Mouse (Mus musculus) kidney, postnatal 25 days (tissue): ENCODE measurements at regions not wholly inside any gene's neighbourhood (a gene's known extent, or its start where the extent isn't known, plus 50 kb on each side); places are given as distances from the start of the nearest gene placed in this dataset.

Experiments used
- DNase-seq, 2 experiments: peaks; one replicate each; pipeline ENCODE4 v3.0.0; 2021; ENCODE audit warnings: mixed read lengths in 2 of 2

GRCm38 (mm10) chr3:38577890-38578628 lies 93.4 kb upstream of the Ankrd50 start:
- no peak for DNase-seq

DNA sequence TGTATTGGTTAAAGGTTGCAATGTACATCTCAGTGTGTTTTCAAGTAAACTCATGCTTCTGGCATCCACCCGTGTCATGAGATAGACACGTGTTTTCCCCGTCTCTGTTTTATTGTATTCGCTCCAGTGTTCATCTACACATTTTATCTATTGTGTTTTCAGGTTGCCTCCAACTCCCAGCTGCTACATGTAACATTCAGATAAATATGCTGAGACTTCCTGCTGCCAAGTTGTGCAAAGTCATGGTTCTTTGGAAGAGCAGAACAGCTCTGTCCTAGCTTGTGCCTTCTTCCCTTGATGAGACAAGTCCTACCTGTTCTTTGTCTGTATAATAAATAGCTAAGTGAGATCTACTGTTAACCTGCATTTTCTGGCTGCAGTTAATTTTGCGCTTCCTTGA lies 89.0 kb upstream of the Ankrd50 start:
- DNase-seq: no peak

DNA sequence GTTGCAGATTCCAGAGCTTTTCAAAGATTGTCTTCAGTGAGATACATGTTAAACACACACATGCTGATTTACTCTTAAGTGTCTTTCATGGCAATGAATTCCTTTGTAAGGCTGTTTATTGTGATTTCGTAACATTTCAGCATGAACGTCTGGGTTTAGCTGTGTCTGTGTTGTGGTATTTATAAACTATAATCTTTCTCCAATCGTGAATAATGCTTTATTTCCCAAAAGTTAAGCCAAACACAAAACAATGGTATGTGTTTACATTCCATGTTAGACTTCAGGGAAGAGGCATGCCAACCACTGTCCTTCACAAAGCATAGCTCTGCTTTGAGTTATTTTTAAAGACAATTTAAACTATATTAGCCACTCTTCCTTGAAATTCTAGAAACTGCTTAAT lies 87.5 kb upstream of the Ankrd50 start:
- DNase-seq: no peak

GRCm38 (mm10) chr3:38571224-38571623 lies 86.6 kb upstream of the Ankrd50 start:
- DNase-seq: no peak

GRCm38 (mm10) chr3:38569001-38569400 lies 84.4 kb upstream of the Ankrd50 start:
- DNase-seq: no peak

GRCm38 (mm10) chr3:38568596-38568975 lies 83.9 kb upstream of the Ankrd50 start:
- DNase-seq: no peak

GRCm38 (mm10) chr3:38567946-38568595 lies 83.4 kb upstream of the Ankrd50 start:
- DNase-seq: no peak

- DNase-seq: no peak
Observed at GRCm38 (mm10) chr3:38566576-38566975, 81.9 kb upstream of the Ankrd50 start.

DNA sequence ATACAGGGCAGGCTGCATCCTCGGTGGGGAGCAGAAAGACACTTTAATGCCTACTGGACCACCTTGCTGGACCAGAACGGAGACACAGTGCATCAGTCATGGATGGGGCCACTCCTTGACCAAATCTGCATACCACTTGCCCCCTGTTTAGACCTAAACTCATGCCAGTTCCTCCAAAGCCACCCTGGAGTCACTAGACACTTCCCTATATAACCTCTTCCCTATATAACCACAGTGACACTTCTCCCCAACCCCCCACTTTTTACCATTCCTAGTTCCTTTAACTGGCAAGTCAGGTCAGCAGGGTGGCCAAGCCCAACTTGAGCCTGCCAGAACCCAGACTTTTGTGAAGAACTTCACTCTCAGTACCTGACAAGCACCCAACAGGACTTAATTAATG lies 80.2 kb upstream of the Ankrd50 start:
- no peak for DNase-seq

DNA sequence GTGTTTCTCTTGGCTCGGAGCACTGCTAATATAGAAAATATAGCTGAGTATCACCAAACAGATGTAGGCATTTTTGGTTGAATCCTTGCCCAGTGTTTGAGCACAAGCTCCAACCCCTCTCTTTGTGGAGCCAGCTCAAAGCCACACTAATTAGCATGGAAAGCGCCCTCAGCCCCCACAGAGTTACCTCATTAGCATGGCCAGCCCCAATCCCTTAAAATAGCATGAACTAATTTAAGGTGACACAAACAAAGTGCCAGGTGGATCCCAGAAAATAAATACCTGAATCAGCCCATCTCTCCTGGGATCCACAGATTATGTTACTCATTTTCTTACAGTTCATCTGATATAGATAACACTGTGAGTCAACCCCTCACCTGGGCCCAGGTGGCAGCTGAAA lies 79.7 kb upstream of the Ankrd50 start:
- no peak for DNase-seq

DNA sequence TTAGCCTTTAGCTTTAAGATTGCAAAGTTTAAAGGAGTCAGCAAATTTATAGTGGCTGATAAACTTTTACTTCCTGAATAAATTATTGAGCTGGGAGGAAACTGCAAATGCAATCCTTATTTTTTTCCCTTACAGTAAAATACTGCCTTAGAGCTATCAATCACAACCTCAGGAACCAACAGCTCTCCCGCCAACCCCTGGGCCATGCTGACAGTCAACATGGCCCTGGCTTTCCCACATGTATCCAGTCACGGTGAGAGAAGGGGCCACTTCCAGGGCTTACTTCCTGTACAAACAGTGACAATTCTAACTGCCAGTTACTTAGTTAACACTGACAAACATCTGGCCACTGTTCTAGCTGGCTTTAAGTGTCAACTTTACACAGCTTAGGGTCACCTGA lies 76.5 kb upstream of the Ankrd50 start:
- peak; percentile 9 to 33 for DNase-seq

DNA sequence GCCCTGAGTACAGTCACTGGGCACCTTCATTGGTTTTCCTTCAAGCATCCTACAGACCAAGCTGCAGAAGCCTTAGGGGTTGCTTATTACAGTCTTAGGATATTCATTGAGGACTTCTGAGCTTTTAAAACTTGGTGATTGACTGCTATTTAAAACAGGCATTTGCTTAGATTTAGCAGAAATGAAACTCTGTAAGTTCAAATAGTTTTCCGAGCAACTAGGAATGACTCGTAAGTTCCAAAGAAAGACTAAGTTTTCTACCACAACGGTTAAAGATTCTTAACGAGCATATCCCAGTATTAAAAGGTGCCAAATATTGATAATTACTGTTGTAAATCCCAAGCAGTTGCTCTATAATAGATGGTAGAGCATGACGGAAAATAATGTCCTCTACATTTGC lies 71.3 kb upstream of the Ankrd50 start:
- no peak for DNase-seq

GRCm38 (mm10) chr3:38553470-38554043 lies 68.9 kb upstream of the Ankrd50 start:
- DNase-seq: no peak

DNA sequence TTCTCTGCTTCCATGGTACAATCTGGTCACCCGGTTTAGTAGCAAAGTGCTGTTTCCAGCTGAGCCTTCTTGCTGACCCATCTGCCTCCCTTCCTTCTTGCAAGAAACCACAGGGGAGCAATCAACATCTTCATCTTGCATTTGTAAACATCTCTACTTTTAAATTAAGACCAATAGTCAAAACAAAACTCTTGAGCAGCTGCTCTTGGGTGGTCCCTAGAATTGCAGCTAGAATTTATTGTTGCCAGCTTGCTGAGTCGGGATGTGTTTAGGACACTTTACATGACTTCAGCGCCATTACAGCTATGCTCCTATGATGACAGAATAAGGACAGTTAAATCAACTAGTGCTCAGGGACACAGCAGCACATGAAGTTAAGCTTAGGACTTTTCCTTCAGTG lies 62.4 kb upstream of the Ankrd50 start:
- no peak for DNase-seq

- no peak for DNase-seq
Observed at GRCm38 (mm10) chr3:38545501-38545896, 60.9 kb upstream of the Ankrd50 start.

GRCm38 (mm10) chr3:38544718-38545500 lies 60.3 kb upstream of the Ankrd50 start:
- no peak for DNase-seq

DNA sequence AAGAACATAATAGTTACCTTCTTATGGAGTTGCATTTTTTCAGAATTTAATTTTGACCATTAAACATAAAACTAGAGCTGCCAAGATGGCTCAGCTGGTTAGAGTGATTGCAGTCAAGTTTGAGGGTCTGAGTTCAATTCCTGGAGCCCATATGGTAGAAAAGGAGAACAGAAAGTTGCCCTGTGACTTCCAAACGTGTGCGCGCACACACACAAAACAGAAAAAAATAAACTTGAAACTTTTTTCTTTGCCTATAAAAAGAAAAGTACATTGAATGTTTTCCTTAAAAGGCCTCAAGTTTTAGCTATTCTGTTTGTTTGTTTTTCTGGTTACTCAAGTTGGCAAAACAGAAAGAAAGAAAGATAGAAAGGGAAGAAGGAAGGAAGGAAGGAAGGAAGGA lies 59.2 kb upstream of the Ankrd50 start:
- DNase-seq: no peak

- peak; percentile 30 to 49 for DNase-seq
Observed at GRCm38 (mm10) chr3:38541296-38541695, 56.7 kb upstream of the Ankrd50 start.

DNA sequence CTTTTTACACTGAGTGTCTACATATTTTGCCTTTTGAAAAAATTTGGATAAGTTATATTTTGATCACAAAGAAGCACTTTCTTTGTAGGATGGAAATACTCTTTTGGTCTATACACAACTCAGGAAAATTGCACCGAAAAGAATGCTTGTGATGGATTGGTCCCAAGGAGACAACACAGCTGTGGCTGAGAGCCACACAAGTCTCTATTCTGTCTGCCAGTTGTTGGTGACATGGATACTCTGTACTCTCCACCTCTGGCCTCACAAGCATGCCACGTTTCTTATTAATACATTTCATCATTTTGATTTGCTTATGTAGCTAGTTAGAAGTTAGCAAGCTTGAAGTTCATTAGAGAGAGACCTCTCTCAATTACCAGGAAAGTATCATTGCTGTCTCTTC lies 53.7 kb upstream of the Ankrd50 start:
- no peak for DNase-seq

DNA sequence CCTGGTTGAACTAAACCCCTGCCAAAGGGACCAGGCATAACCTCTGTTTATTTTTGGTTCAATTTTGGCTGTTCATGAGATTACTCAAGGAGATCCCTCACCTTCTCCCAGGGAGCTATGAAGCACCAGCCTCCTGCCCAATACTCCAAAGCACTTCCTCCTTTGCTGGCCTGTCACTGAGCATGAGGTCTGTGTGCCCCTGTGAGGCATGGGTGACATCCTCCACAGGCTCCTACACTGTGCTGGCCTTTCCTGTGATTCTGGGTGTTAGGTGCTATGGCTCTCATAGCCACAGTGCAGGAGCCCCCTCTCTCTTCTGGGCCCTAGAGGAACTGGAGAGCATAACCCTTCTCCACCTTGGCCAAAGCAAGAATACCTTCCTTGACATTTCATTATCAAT lies 53.1 kb upstream of the Ankrd50 start:
- no peak for DNase-seq
